8 mouse cellular contexts compared by ENCODE assay signal in the genomic region with DNA sequence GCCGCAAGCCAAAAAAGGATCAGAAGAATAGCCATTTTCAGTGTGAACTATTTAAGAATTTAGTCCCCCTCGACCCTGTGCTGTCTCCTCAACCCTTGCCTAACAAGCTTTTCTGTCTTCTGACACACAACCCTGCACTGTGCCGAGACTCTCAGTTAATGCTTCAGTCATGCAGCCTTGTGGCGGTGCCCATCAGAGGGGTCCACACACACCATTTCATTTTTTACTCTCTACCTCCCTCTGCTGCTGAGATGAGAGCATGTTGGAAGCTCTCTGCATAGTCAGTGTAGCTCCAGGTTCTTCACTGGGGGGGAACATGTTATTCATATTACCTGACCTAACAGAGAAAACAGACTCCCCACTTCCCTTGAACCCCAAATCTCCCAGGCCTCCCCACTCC. TPM values are rescaled to one million over a fixed set of nuclear protein-coding genes. Genes with fewer than 3 reads are reported as not detected.
DNase-seq lines count a peak whose midpoint lies in the region; ATAC-seq lines count a peak whose summit lies in the region.

No protein-coding gene starts in this region.

- no peak overlapping the region for H3K27ac ChIP-seq in heart, embryonic 14.5 days (replicated peaks in 1 of 2; ENCODE audit: control insufficient read depth in 1 of 2, insufficient read depth in 1 of 2, low read depth in 2 of 2, low read length in 2 of 2)
- no peak overlapping the region for H3K27ac ChIP-seq in heart, embryonic 10.5 days
- no peak overlapping the region for H3K27ac ChIP-seq in limb, embryonic 15.5 days

- H3K9me3 ChIP-seq in heart, embryonic 14.5 days (ENCODE audit: control insufficient read depth, low read length), result no peaks in the 10 kb centered on the region
- H3K9me3 ChIP-seq in heart, embryonic 10.5 days, result no peaks in the 10 kb centered on the region
- H3K9me3 ChIP-seq in limb, embryonic 15.5 days, result no peaks in the 10 kb centered on the region

- H3K4me3 ChIP-seq in heart, embryonic 14.5 days (ENCODE audit: control insufficient read depth in 1 of 2, insufficient read depth in 1 of 2, low read depth in 1 of 2, low read length in 2 of 2), result no peak overlapping the region
- H3K4me3 ChIP-seq in heart, embryonic 10.5 days, result no peak overlapping the region
- H3K4me3 ChIP-seq in limb, embryonic 15.5 days, result no peak overlapping the region

- ATAC-seq in heart, embryonic 14.5 days (ENCODE audit: insufficient number of reproducible peaks, insufficient read depth, low FRiP score, low read depth), result 0 out of 2 replicates have a peak, but pooled peaks have one; percentile 40
- peak; percentile 51; the same call in 1 of the 2 replicates for ATAC-seq in limb, embryonic 15.5 days (ENCODE audit: insufficient number of reproducible peaks, low FRiP score, low TSS enrichment, low read depth)
- no peak for ATAC-seq in activated CD4-positive, CD25-positive, alpha-beta regulatory T cell, adult 4 months

- H3K9ac ChIP-seq in heart, embryonic 14.5 days (ENCODE audit: low read length), result no peak overlapping the region
- no peak overlapping the region for H3K9ac ChIP-seq in limb, embryonic 15.5 days

- no peak overlapping the region for H3K4me2 ChIP-seq in heart, embryonic 14.5 days (ENCODE audit: low read length)
- no peak overlapping the region for H3K4me2 ChIP-seq in limb, embryonic 15.5 days

- peaks cover 5 to 7% of the 10 kb centered on the region in 2 experiments; a peak in 3 of 4 replicates for H3K4me1 ChIP-seq in heart, embryonic 14.5 days (ENCODE audit: control insufficient read depth in 2 of 2, insufficient read depth in 2 of 2, low read length in 2 of 2)
- peaks cover 4% of the 10 kb centered on the region; the same call in 1 of the 2 replicates for H3K4me1 ChIP-seq in heart, embryonic 10.5 days
- peaks cover 34% of the 10 kb centered on the region for H3K4me1 ChIP-seq in limb, embryonic 15.5 days

- WGBS in heart, embryonic 14.5 days, result 45% methylated on average over 4 of the region's 4 CpGs
- WGBS in heart, embryonic 10.5 days, result 58% methylated on average over 4 of the region's 4 CpGs
- 59% methylated on average over 4 of the region's 4 CpGs for WGBS in limb, embryonic 15.5 days

- H3K36me3 ChIP-seq in heart, embryonic 14.5 days (ENCODE audit: control insufficient read depth, insufficient read depth, low read length), result 0 out of 2 replicates have a peak, but pooled peaks cover 1% of the 10 kb centered on the region
- no peaks in the 10 kb centered on the region for H3K36me3 ChIP-seq in heart, embryonic 10.5 days
- H3K36me3 ChIP-seq in limb, embryonic 15.5 days, result no peaks in the 10 kb centered on the region

- no peaks in the 10 kb centered on the region; the same call in 1 of the 2 replicates for H3K27me3 ChIP-seq in heart, embryonic 14.5 days (ENCODE audit: control insufficient read depth, insufficient read depth, low read length)
- peaks cover 3% of the 10 kb centered on the region; the same call in 1 of the 2 replicates for H3K27me3 ChIP-seq in heart, embryonic 10.5 days (ENCODE audit: insufficient read depth, poor library complexity, severe bottlenecking)
- no peaks in the 10 kb centered on the region for H3K27me3 ChIP-seq in limb, embryonic 15.5 days

- DNase-seq in heart, embryonic 10.5 days (ENCODE audit: low spot score), result no peak
- peak; percentile 27 for DNase-seq in CD4-positive helper T cell, adult 2 months (ENCODE audit: low read depth, low spot score)
- DNase-seq in embryo, embryonic 9.5 days (ENCODE audit: extremely low spot score), result peak; percentile 42
- peak; percentile 57 for DNase-seq in thymus, postnatal 4 days
- DNase-seq in right cerebral cortex, adult 18-20 months, result no peak

RNA-seq across cellular contexts. Expression of a gene that starts 27.8 kb away (rescaled TPM):
- polyA plus RNA-seq in heart, embryonic 14.5 days (2014; fragmentation: Nextera tagmentation; extraction: Ambion mirVana), result 21.7 and 29.9 TPM in 2 replicates
- 26.0 and 26.7 TPM in 2 replicates for polyA plus RNA-seq in heart, embryonic 10.5 days (2016; fragmentation: Nextera tagmentation; extraction: Ambion mirVana)
- polyA plus RNA-seq in limb, embryonic 15.5 days (2015; fragmentation: Nextera tagmentation; extraction: Ambion mirVana), result 17.9 and 20.7 TPM in 2 replicates
- polyA plus RNA-seq in activated CD4-positive, CD25-positive, alpha-beta regulatory T cell, adult 4 months (2017; shearing (Covaris generic)), result 10 to 100 TPM; 59.7 to 61.9 TPM

Comparison
In these comparisons a context has a peak if more than half of its experiments do, and no peak if none do; other contexts are left out.
1. DNase-seq: peak in CD4-positive helper T cell, adult 2 months (single experiment), embryo, embryonic 9.5 days (single experiment) and thymus, postnatal 4 days (single experiment); none in heart, embryonic 10.5 days (single experiment) and right cerebral cortex, adult 18-20 months (single experiment).